Mouse (Mus musculus) intestine, postnatal 0 days (tissue): ENCODE results near the gene Kcnk13. TPM values are rescaled to one million over a fixed set of nuclear protein-coding genes. Genes with fewer than 3 reads are reported as not detected.

Experiments
- ATAC-seq: fragments of 200-750 bp; cut with Nextera tagmentation; 2 replicates; pipeline ENCODE4 v1.8.0; 2017; ENCODE audit warnings: mild to moderate bottlenecking, moderate TSS enrichment, moderate library complexity
- H3K27ac ChIP-seq: fragments of 300-500 bp; sonication (generic); 2 replicates; pipeline ENCODE4 v1.5.1; 2014; ENCODE audit warnings: mild to moderate bottlenecking, low read depth, low read length, moderate library complexity
- H3K27me3 ChIP-seq: fragments of 300-500 bp; sonication (generic); replicated peaks from 2 replicates; pipeline ENCODE4 v1.6.1; 2014; ENCODE audit warnings: low read length, mixed read lengths; ENCODE audit not compliant: control insufficient read depth, insufficient read depth
- H3K36me3 ChIP-seq: fragments of 300-500 bp; sonication (generic); 2 replicates; pipeline ENCODE4 v1.6.1; 2014; ENCODE audit warnings: mild to moderate bottlenecking, moderate library complexity; ENCODE audit not compliant: control insufficient read depth, insufficient read depth
- H3K4me1 ChIP-seq: fragments of 300-500 bp; sonication (generic); replicated peaks from 2 replicates; pipeline ENCODE4 v1.6.1; 2014; ENCODE audit warnings: antibody characterized with exemption, low read length, mixed read lengths; ENCODE audit not compliant: control insufficient read depth, insufficient read depth
- H3K4me2 ChIP-seq: fragments of 300-500 bp; sonication (generic); replicated peaks from 2 replicates; pipeline ENCODE4 v1.6.1; 2014; ENCODE audit warnings: low read depth, mild to moderate bottlenecking, moderate library complexity
- H3K4me3 ChIP-seq: fragments of 300-500 bp; sonication (generic); 2 replicates; pipeline ENCODE4 v1.5.1; 2014; ENCODE audit warnings: low read depth, low read length
- H3K9ac ChIP-seq: fragments of 300-500 bp; sonication (generic); 2 replicates; pipeline ENCODE4 v1.6.1; 2014; ENCODE audit warnings: mild to moderate bottlenecking, low read depth, low read length
- H3K9me3 ChIP-seq: fragments of 300-500 bp; sonication (generic); 2 replicates; pipeline ENCODE4 v1.6.1; 2016; ENCODE audit warnings: mixed run types; ENCODE audit not compliant: control insufficient read depth
- CTCF ChIP-seq: sonication (generic); IDR thresholded peaks from 2 replicates; pipeline ENCODE4 v1.5.1; 2016; ENCODE audit warnings: low read depth, mild to moderate bottlenecking, control low read depth, antibody characterized with exemption, moderate library complexity
- WGBS: fragments of 180-500 bp; shearing (Covaris S2); extraction: QIAGEN DNeasy Blood & Tissue Kit; methylation state at CpG from one replicate; pipeline ENCODE4 v1.1.7; 2014; 5-methylcytosine and 5-hydroxymethylcytosine counted together
- polyA plus RNA-seq: library from polyadenylated mRNA; unstranded; fragments of >200 nt; fragmentation: Nextera tagmentation; extraction: Ambion mirVana; gene quantifications from 2 replicates; pipeline ENCODE4 v1.2.1, GENCODE M21; 2015

Kcnk13 gene
- polyA plus RNA-seq: 0.43 and 0.47 TPM in 2 replicates

DNA sequence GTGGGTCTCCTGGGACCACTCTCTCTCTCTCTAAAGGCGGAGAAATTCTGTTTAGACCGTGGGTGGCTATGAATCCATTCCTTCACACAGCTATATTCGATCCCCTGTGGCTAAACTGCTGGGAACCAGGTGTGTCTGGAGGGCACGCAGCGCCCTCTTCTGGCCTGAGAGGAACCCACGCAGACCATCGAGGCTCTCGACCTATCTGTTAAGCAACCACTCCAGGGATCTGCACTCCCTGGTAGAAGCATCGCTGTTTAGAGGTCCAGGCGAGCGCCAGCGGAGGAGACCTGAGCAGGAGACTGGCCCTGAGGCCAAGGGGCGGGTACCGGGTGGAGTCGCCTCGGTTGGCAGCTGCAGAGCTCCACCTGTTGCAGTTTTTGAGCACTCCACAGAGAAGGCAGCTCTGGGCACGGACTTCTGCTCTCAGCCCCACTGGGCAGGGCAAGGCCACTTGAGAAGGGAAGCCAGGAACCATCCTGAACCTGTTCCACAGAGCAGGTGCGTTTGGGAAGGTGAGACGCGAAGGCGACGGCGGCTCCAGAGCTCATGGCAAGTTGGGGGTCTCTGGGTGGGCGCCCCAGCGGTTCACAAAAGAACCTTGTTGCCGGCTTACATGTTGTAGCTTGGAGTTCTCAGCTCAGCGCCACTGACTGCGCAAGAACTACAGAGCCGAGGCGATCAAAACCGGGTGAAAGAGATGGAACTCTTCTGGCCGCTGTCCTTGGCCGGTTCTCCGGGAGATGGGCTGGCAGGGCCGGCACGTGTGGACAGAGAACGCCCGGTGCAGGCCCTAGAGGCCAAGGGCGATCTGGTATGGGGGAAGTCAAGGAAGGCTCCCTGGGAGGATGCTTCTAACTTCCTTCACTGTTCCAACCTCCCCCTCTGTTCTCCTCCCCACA lies at the start of gene Kcnk13:
TSS of gene Kcnk13 (plus strand) at position 199 of the 902 bp plus-strand sequence.
- 1% methylated on average over 39 of the region's 39 CpGs for WGBS
- Histone ChIP-seq H3K27me3 (peaks cover 72% of the 10 kb centered on the region), H3K4me3 (peak within 1 kb of the TSS; percentile 48), H3K9ac (0 out of 2 replicates have a peak within 1 kb of the TSS, but pooled peaks have one; percentile 31), H3K4me1 (no peaks in the 10 kb centered on the region; the same call in 1 of the 2 replicates), H3K9me3 (no peaks in the 10 kb centered on the region), H3K27ac (no peak within 1 kb of the TSS), H3K4me2 (peak within 1 kb of the TSS; percentile 93), H3K36me3 (no peaks in the 10 kb centered on the region)
- peak; percentile 55 for ATAC-seq
- peak; percentile 89 for TF ChIP-seq CTCF

DNA sequence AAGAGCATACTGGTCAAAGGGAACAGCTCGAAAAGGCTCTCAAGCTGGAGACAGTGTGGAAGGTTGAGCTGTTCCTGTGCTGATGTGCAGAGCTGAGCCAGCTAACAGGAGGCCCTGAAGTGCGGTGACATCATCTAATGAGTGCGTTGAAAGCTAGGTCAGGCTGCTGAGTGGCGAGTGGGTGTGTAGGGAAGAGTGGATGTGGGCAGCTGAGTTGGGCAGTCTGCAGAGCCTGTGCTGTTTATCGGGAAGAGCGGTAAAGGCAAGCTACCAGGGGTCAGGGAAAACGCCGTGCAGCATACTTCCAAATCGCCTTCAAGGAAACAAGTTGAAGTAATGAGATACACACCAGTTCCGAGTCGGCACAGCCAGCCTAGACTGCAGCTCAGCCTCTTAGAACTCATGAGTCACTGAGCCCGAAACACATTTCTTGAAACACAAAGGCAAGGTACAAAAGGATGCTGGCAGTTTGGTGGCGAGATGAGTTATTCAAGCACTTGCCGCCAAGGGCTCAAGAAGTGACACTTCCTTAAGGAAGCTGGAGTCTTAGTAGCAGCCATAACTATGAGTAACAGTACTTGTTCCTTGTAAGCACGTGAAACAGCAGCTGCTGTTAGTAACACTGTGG lies 46.4 kb upstream of the Kcnk13 start:
- H3K36me3 ChIP-seq: peaks cover 7% of the 10 kb centered on the region
- WGBS: 84% methylated on average over 15 of the region's 15 CpGs
- no peak overlapping the region for H3K9ac ChIP-seq
- H3K27me3 ChIP-seq: no peaks in the 10 kb centered on the region
- no peak for ATAC-seq
- H3K9me3 ChIP-seq: no peaks in the 10 kb centered on the region
- H3K27ac ChIP-seq: no peak overlapping the region
- H3K4me3 ChIP-seq: no peak overlapping the region
- no peaks in the 10 kb centered on the region for H3K4me1 ChIP-seq
- no peak overlapping the region for H3K4me2 ChIP-seq
- TF ChIP-seq CTCF: no peak

DNA sequence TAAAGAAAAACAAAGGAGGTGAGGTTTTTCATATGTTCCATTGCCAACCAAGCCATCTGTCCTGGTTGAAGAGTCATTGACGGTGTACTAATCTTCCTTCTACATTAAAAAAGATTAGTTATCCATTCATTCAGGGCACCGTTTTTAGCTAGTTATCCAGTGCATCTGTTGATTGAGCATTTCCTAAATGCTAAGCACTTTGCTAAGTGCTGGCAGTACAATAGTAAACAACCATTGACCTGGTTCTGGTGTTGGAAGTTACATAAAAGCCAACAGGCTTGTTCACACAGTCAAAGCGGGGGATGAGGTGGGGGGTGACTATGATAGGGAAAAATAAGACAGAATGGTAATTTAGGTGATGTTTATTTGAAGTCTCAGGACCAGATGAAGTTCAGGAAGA lies 44.7 kb upstream of the Kcnk13 start:
- TF ChIP-seq CTCF: no peak
- H3K27ac ChIP-seq: no peak overlapping the region
- no peak for ATAC-seq
- H3K27me3 ChIP-seq: no peaks in the 10 kb centered on the region
- H3K4me2 ChIP-seq: no peak overlapping the region
- H3K36me3 ChIP-seq: peaks cover 7% of the 10 kb centered on the region
- H3K9ac ChIP-seq: no peak overlapping the region
- H3K4me1 ChIP-seq: no peaks in the 10 kb centered on the region
- WGBS: 88% methylated on average over 3 of the region's 3 CpGs
- H3K4me3 ChIP-seq: no peak overlapping the region
- H3K9me3 ChIP-seq: no peaks in the 10 kb centered on the region

DNA sequence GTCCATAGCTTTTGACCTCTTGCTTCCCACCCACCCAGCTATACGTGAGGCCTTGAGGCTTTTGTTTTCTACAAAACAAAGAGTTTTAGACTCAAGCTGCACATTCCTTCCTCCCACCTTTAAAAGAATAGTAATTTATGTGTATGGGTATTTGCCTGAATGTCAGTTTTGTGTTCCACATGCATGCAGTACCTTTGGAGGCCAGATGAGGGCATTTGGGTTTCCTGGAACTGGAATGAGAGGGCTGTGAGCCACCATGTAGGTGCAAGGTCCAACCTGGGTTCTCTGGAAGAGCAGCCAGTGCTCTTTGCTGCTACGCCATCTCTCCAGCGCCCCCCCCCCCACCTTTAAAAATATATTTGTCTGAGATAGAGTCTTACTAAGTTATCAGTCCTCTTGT lies 43.3 kb upstream of the Kcnk13 start:
- Histone ChIP-seq H3K4me2 (no peak overlapping the region), H3K4me3 (no peak overlapping the region), H3K4me1 (no peaks in the 10 kb centered on the region), H3K9ac (no peak overlapping the region), H3K27ac (no peak overlapping the region), H3K36me3 (no peaks in the 10 kb centered on the region), H3K9me3 (no peaks in the 10 kb centered on the region), H3K27me3 (no peaks in the 10 kb centered on the region)
- peak; percentile 66 for TF ChIP-seq CTCF
- 84% methylated on average over 3 of the region's 3 CpGs for WGBS
- ATAC-seq: no peak

DNA sequence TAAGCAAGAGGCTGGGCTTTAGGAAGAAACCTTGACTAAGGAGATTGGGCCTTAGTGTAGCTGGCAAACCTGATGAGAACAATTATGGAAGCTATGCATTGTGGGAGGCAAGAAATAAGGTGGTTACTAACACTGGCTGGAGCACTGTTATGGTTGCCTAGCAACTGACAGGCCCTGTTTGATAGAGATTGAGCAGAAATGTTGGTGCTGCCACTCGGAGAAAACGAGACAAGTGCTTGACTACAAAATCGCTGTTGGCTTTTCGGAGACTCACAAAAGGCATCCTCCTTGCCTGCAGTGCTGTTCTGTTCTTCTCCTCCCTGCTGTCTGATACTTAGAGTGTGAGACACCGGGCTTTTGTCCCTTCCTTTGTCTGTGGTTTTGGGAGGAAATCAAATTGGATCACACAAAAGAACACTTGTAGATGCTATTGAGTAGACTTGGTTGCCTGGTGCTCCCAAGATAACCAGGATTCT lies 41.1 kb upstream of the Kcnk13 start:
- Histone ChIP-seq H3K36me3 (no peaks in the 10 kb centered on the region), H3K27ac (no peak overlapping the region), H3K4me3 (no peak overlapping the region), H3K4me2 (no peak overlapping the region), H3K27me3 (no peaks in the 10 kb centered on the region), H3K9ac (no peak overlapping the region), H3K9me3 (no peaks in the 10 kb centered on the region), H3K4me1 (no peaks in the 10 kb centered on the region)
- ATAC-seq: no peak
- WGBS: 71% methylated on average over 5 of the region's 5 CpGs
- TF ChIP-seq CTCF: no peak

DNA sequence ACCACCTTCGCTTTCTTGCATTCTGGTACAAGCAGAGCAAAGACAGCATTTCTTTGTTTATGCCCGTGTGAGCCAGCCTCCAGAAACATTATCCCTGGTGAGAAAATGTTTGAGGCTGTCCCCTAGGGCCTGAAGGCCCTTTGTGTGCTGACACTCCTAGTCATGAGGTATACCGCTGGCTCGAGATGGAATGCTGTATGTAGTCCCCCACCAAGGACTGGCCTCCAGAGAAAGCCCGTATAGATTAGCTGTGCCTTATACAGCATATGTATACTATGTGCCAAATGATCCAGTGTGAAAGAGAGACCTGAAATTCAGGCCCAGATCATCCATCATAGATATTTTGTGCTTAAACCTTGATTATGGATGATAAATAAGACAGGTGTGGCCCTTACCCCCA lies 40.6 kb upstream of the Kcnk13 start:
- no peak for TF ChIP-seq CTCF
- WGBS: 84% methylated on average over 5 of the region's 5 CpGs
- no peak for ATAC-seq
- no peaks in the 10 kb centered on the region for H3K9me3 ChIP-seq
- H3K36me3 ChIP-seq: no peaks in the 10 kb centered on the region
- H3K27me3 ChIP-seq: no peaks in the 10 kb centered on the region
- no peaks in the 10 kb centered on the region for H3K4me1 ChIP-seq
- no peak overlapping the region for H3K4me3 ChIP-seq
- H3K27ac ChIP-seq: no peak overlapping the region
- H3K4me2 ChIP-seq: no peak overlapping the region
- H3K9ac ChIP-seq: no peak overlapping the region
